Comparison of ENCODE assay signal across 25 mouse cellular contexts in the genomic region with DNA sequence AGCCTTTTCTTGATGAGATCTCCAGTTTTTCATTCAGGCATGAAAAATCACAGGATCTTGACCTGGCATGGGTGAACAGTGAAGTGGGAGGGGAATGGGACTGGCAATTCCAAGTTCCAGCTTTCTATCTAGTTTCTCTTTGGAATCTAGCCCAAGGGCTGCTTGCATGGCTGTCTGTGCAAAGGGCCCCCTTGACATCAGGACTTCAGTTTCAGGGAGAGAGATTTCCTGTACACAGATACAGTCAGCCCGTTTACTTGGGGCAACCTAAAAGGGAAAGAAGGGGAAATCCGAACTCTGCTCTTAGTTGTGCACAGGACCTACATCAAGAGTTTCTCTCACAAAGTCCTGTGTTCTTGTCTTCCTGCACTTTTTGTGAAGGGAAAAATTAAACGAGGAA.
DNase-seq lines count a peak whose midpoint lies in the region; ATAC-seq and TF ChIP-seq lines count a peak whose summit lies in the region.
"Had no signal": no experiment of that assay in that cellular context is flagged by ENCODE, and none has a peak within 500 bp of the region (broad histone marks: within the 10 kb centered on the region; RNA-seq: fewer than 3 reads in every experiment).

No protein-coding gene starts in this region.

- 83% methylated on average over 3 of the region's 3 CpGs for WGBS in hindbrain, embryonic 14.5 days
- WGBS in hindbrain, embryonic 13.5 days: 91% methylated on average over 3 of the region's 3 CpGs
- 51% methylated on average over 3 of the region's 3 CpGs for WGBS in kidney, postnatal 0 days

- DNase-seq in hindbrain, embryonic 14.5 days (ENCODE audit: low spot score): no peak
- no peak for DNase-seq in kidney, postnatal 0 days (ENCODE audit: low spot score)
- no peak for DNase-seq in kidney, postnatal 10 days
- peak; percentile 23 for DNase-seq in brain, embryonic 14.5 days (ENCODE audit: low read depth)
- no peak for DNase-seq in urinary bladder, adult 2 months (ENCODE audit: low spot score)
- DNase-seq in heart, adult 18-20 months: no peak
- DNase-seq: adrenal gland, postnatal 25 days; cerebellum, adult 9-11 months; gastrocnemius, postnatal 14 days; heart, adult 2 months; heart, postnatal 4 days; layer of hippocampus, adult 9-11 months; liver, embryonic 13.5 days; right cerebral cortex, adult 18-20 months; right cerebral cortex, postnatal 4 days; thymus, postnatal 36 days had no signal

- H3K9me3 ChIP-seq in hindbrain, embryonic 14.5 days (ENCODE audit: control insufficient read depth, low read length): no peaks in the 10 kb centered on the region
- H3K9me3 ChIP-seq in hindbrain, embryonic 13.5 days: no peaks in the 10 kb centered on the region
- no peaks in the 10 kb centered on the region for H3K9me3 ChIP-seq in kidney, postnatal 0 days (replicated peaks; ENCODE audit: low read length)
- H3K9me3 ChIP-seq: embryonic facial prominence, embryonic 10.5 days; forebrain, embryonic 10.5 days; limb, embryonic 13.5 days; liver, embryonic 13.5 days; stomach, embryonic 15.5 days had no signal

- TF ChIP-seq POLR2A in brain, embryonic 14.5 days (IDR thresholded peaks at IDR 0.05; ENCODE audit: borderline replicate concordance, extremely low read depth, insufficient read depth, insufficient read length, poor library complexity, severe bottlenecking): no peak

- H3K4me2 ChIP-seq in hindbrain, embryonic 14.5 days (replicated peaks): no peak overlapping the region
- no peak overlapping the region for H3K4me2 ChIP-seq in hindbrain, embryonic 13.5 days
- H3K4me2 ChIP-seq in kidney, postnatal 0 days (ENCODE audit: low read length): no peak overlapping the region
- H3K4me2 ChIP-seq: limb, embryonic 13.5 days; liver, embryonic 13.5 days; midbrain, embryonic 11.5 days; stomach, embryonic 15.5 days had no signal

- H3K27ac ChIP-seq in hindbrain, embryonic 14.5 days: peak overlapping the region; percentile 35; the same call in 1 of the 2 replicates
- no peak overlapping the region for H3K27ac ChIP-seq in hindbrain, embryonic 13.5 days
- H3K27ac ChIP-seq in kidney, postnatal 0 days: peak overlapping the region; percentile 25; the same call in 1 of the 2 replicates
- H3K27ac ChIP-seq: embryonic facial prominence, embryonic 10.5 days; forebrain, embryonic 10.5 days; heart, adult 2 months; limb, embryonic 13.5 days; liver, embryonic 13.5 days; stomach, embryonic 15.5 days had no signal

- no peaks in the 10 kb centered on the region for H3K27me3 ChIP-seq in hindbrain, embryonic 14.5 days (ENCODE audit: control insufficient read depth, insufficient read depth, low read length)
- H3K27me3 ChIP-seq in hindbrain, embryonic 13.5 days: no peaks in the 10 kb centered on the region
- H3K27me3 ChIP-seq in kidney, postnatal 0 days (ENCODE audit: insufficient read depth, low read length): no peaks in the 10 kb centered on the region
- H3K27me3 ChIP-seq: limb, embryonic 13.5 days; liver, embryonic 13.5 days; stomach, embryonic 15.5 days had no signal

- no peaks in the 10 kb centered on the region for H3K36me3 ChIP-seq in hindbrain, embryonic 14.5 days (replicated peaks; ENCODE audit: control insufficient read depth, insufficient read depth)
- H3K36me3 ChIP-seq in hindbrain, embryonic 13.5 days: no peaks in the 10 kb centered on the region
- no peaks in the 10 kb centered on the region for H3K36me3 ChIP-seq in kidney, postnatal 0 days (ENCODE audit: insufficient read depth, low read length)
- H3K36me3 ChIP-seq: embryonic facial prominence, embryonic 10.5 days; forebrain, embryonic 10.5 days; limb, embryonic 13.5 days; liver, embryonic 13.5 days; stomach, embryonic 15.5 days had no signal

- no peak overlapping the region for H3K4me3 ChIP-seq in hindbrain, embryonic 14.5 days (replicated peaks; ENCODE audit: low read length)
- no peak overlapping the region for H3K4me3 ChIP-seq in hindbrain, embryonic 13.5 days
- no peak overlapping the region for H3K4me3 ChIP-seq in kidney, postnatal 0 days (replicated peaks; ENCODE audit: low read depth, low read length)
- H3K4me3 ChIP-seq: embryonic facial prominence, embryonic 10.5 days; forebrain, embryonic 10.5 days; heart, adult 2 months; limb, embryonic 13.5 days; liver, embryonic 13.5 days; stomach, embryonic 15.5 days had no signal

- TF ChIP-seq CTCF in kidney, postnatal 0 days (IDR thresholded peaks at IDR 0.05; ENCODE audit: low read depth): no peak
- no peak for TF ChIP-seq CTCF in brain, embryonic 14.5 days (IDR thresholded peaks at IDR 0.05; ENCODE audit: borderline replicate concordance, extremely low read depth, insufficient read depth, insufficient read length)

- no peak for ATAC-seq in hindbrain, embryonic 14.5 days (ENCODE audit: low FRiP score)
- no peak for ATAC-seq in hindbrain, embryonic 13.5 days (ENCODE audit: low FRiP score)
- ATAC-seq in kidney, postnatal 0 days (replicated peaks; ENCODE audit: low FRiP score, low read depth): no peak
- ATAC-seq in CD4-positive, CD25-positive, alpha-beta regulatory T cell, adult 4 months: peak; percentile 42
- ATAC-seq: forebrain, embryonic 16.5 days; lung, postnatal 0 days had no signal

- H3K4me1 ChIP-seq in hindbrain, embryonic 14.5 days (replicated peaks; ENCODE audit: control insufficient read depth, insufficient read depth, low read length): peaks cover 3% of the 10 kb centered on the region; the same call in 1 of the 2 replicates
- no peaks in the 10 kb centered on the region for H3K4me1 ChIP-seq in hindbrain, embryonic 13.5 days (replicated peaks)
- H3K4me1 ChIP-seq in kidney, postnatal 0 days (replicated peaks; ENCODE audit: insufficient read depth, low read length): peaks cover 14% of the 10 kb centered on the region; the same call in 1 of the 2 replicates
- H3K4me1 ChIP-seq: liver, embryonic 13.5 days had no signal

- H3K9ac ChIP-seq in hindbrain, embryonic 14.5 days: no peak overlapping the region
- no peak overlapping the region for H3K9ac ChIP-seq in hindbrain, embryonic 13.5 days
- H3K9ac ChIP-seq in kidney, postnatal 0 days (ENCODE audit: low read depth, low read length): no peak overlapping the region
- H3K9ac ChIP-seq: limb, embryonic 13.5 days; liver, embryonic 13.5 days; stomach, embryonic 15.5 days had no signal
